Mouse (Mus musculus) MEL (cell line): ENCODE results near the gene Cacna1i. TPM values are rescaled to one million over a fixed set of nuclear protein-coding genes. Genes with fewer than 3 reads are reported as not detected.

Experiments used
- DNase-seq: peaks from one replicate; pipeline ENCODE4 v3.0.0; 2011; ENCODE audit warnings: low read depth, low spot score
- H3K27ac ChIP-seq: 2 replicates; pipeline ENCODE4 v1.5.1; 2012; ENCODE audit warnings: low read depth, mild to moderate bottlenecking, control low read depth, low read length, moderate library complexity; ENCODE audit not compliant: control insufficient read depth
- H3K27me3 ChIP-seq, 2 experiments: fragments of 150-350 bp in 1 of 2; sonication (generic) in 1 of 2; 2 replicates each; pipeline ENCODE4 v1.6.1; 2012; ENCODE audit warnings: low read length in 2 of 2, mild to moderate bottlenecking in 2 of 2, improper control_type of control experiment in 1 of 2, moderate library complexity in 1 of 2; ENCODE audit not compliant: insufficient read depth in 2 of 2, control insufficient read depth in 1 of 2
- H3K36me3 ChIP-seq, 2 experiments: 2 replicates each; pipeline ENCODE4 v1.6.1; 2012 to 2014; ENCODE audit warnings: low read length in 2 of 2, improper control_type of control experiment in 1 of 2, inconsistent platforms in 1 of 2, mild to moderate bottlenecking in 1 of 2; ENCODE audit not compliant: insufficient read depth in 2 of 2, control insufficient read depth in 1 of 2
- H3K4me1 ChIP-seq, 2 experiments: fragments of 150-350 bp in 1 of 2; sonication (generic) in 1 of 2; 2 replicates each; pipeline ENCODE4 v1.6.1; 2012; ENCODE audit warnings: low read length in 2 of 2, improper control_type of control experiment in 1 of 2, mild to moderate bottlenecking in 1 of 2; ENCODE audit not compliant: insufficient read depth in 2 of 2, control insufficient read depth in 1 of 2
- H3K4me3 ChIP-seq, 2 experiments: fragments of 150-350 bp in 1 of 2; sonication (generic) in 1 of 2; 2 replicates each; pipeline ENCODE4 v1.5.1; 2012; ENCODE audit warnings: low read depth in 2 of 2, low read length in 2 of 2, mild to moderate bottlenecking in 2 of 2, moderate library complexity in 2 of 2, control low read depth in 1 of 2, improper control_type of control experiment in 1 of 2; ENCODE audit not compliant: control insufficient read depth in 1 of 2, insufficient read depth in 1 of 2
- H3K79me2 ChIP-seq: 2 replicates; pipeline ENCODE4 v1.6.1; 2012; ENCODE audit warnings: mild to moderate bottlenecking, low read length, moderate library complexity; ENCODE audit not compliant: control insufficient read depth, poor library complexity, insufficient read depth
- H3K9ac ChIP-seq: 2 replicates; pipeline ENCODE4 v1.6.1; 2012; ENCODE audit warnings: low read depth, mild to moderate bottlenecking, control low read depth, low read length, moderate library complexity; ENCODE audit not compliant: control insufficient read depth, poor library complexity, severe bottlenecking
- H3K9me3 ChIP-seq: fragments of 150-350 bp; sonication (generic); replicated peaks from 2 replicates; pipeline ENCODE4 v1.6.1; 2012; ENCODE audit warnings: mild to moderate bottlenecking, low read length, improper control_type of control experiment, moderate library complexity; ENCODE audit not compliant: insufficient read depth
- BHLHE40 ChIP-seq: IDR thresholded peaks from 2 replicates; pipeline ENCODE4 v1.6.1; 2012; ENCODE audit warnings: low read depth, mild to moderate bottlenecking, inconsistent platforms, low read length, improper control_type of control experiment, borderline replicate concordance
- CTCF ChIP-seq, 3 experiments: IDR thresholded peaks in 2 of 3; conservative IDR thresholded peaks in 1 of 3; 2 replicates each; pipeline ENCODE4 v1.5.1; 2011 to 2012; ENCODE audit warnings: low read length in 3 of 3, low read depth in 2 of 3, mild to moderate bottlenecking in 2 of 3, improper control_type of control experiment in 1 of 3, inconsistent platforms in 1 of 3, mixed read lengths in 1 of 3, moderate library complexity in 1 of 3; ENCODE audit not compliant: control insufficient read depth in 1 of 3, insufficient read depth in 1 of 3, poor library complexity in 1 of 3, severe bottlenecking in 1 of 3
- E2F4 ChIP-seq: IDR thresholded peaks from 2 replicates; pipeline ENCODE4 v1.6.1; 2011; ENCODE audit warnings: low read depth, low read length, improper control_type of control experiment, borderline replicate concordance
- ETS1 ChIP-seq: IDR thresholded peaks from 2 replicates; pipeline ENCODE4 v1.6.1; 2012; ENCODE audit warnings: low read depth, mild to moderate bottlenecking, inconsistent platforms, low read length, improper control_type of control experiment, moderate library complexity
- MAFK ChIP-seq: IDR thresholded peaks from 2 replicates; pipeline ENCODE4 v1.6.1; 2011; ENCODE audit warnings: low read depth, mild to moderate bottlenecking, low read length, improper control_type of control experiment, borderline replicate concordance
- MAX ChIP-seq: IDR thresholded peaks from 2 replicates; pipeline ENCODE4 v1.6.1; 2011; ENCODE audit warnings: low read length, improper control_type of control experiment
- MXI1 ChIP-seq: IDR thresholded peaks from 2 replicates; pipeline ENCODE4 v1.6.1; 2011; ENCODE audit warnings: mild to moderate bottlenecking, low read depth, low read length, improper control_type of control experiment
- MYB ChIP-seq: IDR thresholded peaks from 2 replicates; pipeline ENCODE4 v1.6.1; 2011; ENCODE audit warnings: mild to moderate bottlenecking, low read depth, low read length, improper control_type of control experiment
- NRF1 ChIP-seq: IDR thresholded peaks from 2 replicates; pipeline ENCODE4 v1.6.1; 2014; ENCODE audit warnings: low read depth, mild to moderate bottlenecking, inconsistent platforms, low read length, improper control_type of control experiment, moderate library complexity; ENCODE audit not compliant: poor library complexity, insufficient read depth, severe bottlenecking
- POLR2A ChIP-seq, 2 experiments: IDR thresholded peaks; 2 replicates each; pipeline ENCODE4 v1.6.1; 2011 to 2012; ENCODE audit warnings: low read length in 2 of 2, mild to moderate bottlenecking in 2 of 2, control low read depth in 1 of 2, improper control_type of control experiment in 1 of 2, low read depth in 1 of 2, moderate library complexity in 1 of 2; ENCODE audit not compliant: control insufficient read depth in 1 of 2, insufficient read depth in 1 of 2, poor library complexity in 1 of 2
- SIN3A ChIP-seq: IDR thresholded peaks from 2 replicates; pipeline ENCODE4 v1.6.1; 2012; ENCODE audit warnings: low read length, improper control_type of control experiment, inconsistent platforms
- TBP ChIP-seq: IDR thresholded peaks from 2 replicates; pipeline ENCODE4 v1.8.0; 2011; ENCODE audit warnings: low read depth, low read length, improper control_type of control experiment
- UBTF ChIP-seq: IDR thresholded peaks from 2 replicates; pipeline ENCODE4 v1.6.1; 2012; ENCODE audit warnings: low read depth, mild to moderate bottlenecking, inconsistent platforms, low read length, improper control_type of control experiment, moderate library complexity, borderline replicate concordance; ENCODE audit not compliant: insufficient read depth
- USF1 ChIP-seq: IDR thresholded peaks from 2 replicates; pipeline ENCODE4 v1.6.1; 2014; ENCODE audit warnings: low read depth, mild to moderate bottlenecking, inconsistent platforms, low read length, improper control_type of control experiment, moderate library complexity
- USF2 ChIP-seq, 2 experiments: IDR thresholded peaks; 2 replicates each; pipeline ENCODE4 v1.6.1; 2011 to 2012; ENCODE audit warnings: improper control_type of control experiment in 2 of 2, low read length in 2 of 2, borderline replicate concordance in 1 of 2, inconsistent platforms in 1 of 2, low read depth in 1 of 2, mild to moderate bottlenecking in 1 of 2; ENCODE audit not compliant: insufficient read depth in 1 of 2
- ZC3H11A ChIP-seq: IDR thresholded peaks from 2 replicates; pipeline ENCODE4 v1.6.1; 2012; ENCODE audit warnings: low read depth, mild to moderate bottlenecking, inconsistent platforms, low read length, improper control_type of control experiment
- polyA plus RNA-seq, 2 experiments: library from polyadenylated mRNA; stranded (reverse) in 1 of 2; unstranded in 1 of 2; fragments of >175 nt in 1 of 2; fragments of >200 nt in 1 of 2; gene quantifications; 2 replicates each; pipeline versions ENCODE4 v1.2.1 to v1.2.4; 2012; ENCODE audit warnings: low replicate concordance in 2 of 2, low read depth in 1 of 2; ENCODE audit not compliant: insufficient read length in 2 of 2, insufficient read depth in 1 of 2, missing spikeins in 1 of 2
- total RNA-seq: library from RNA; depleted of rRNA; stranded (reverse); fragments of 300-350 nt; gene quantifications from 2 replicates; pipeline ENCODE4 v1.2.3, GENCODE M21; 2012

Gene Cacna1i
- total and polyA plus RNA-seq, 3 experiments: not detected

- no peaks in the 10 kb centered on the region for H3K79me2 ChIP-seq
- no peak overlapping the region for H3K9ac ChIP-seq
- H3K9me3 ChIP-seq: no peaks in the 10 kb centered on the region
- no peaks in the 10 kb centered on the region; a peak in 1 of 4 replicates for H3K27me3 ChIP-seq
- no peaks in the 10 kb centered on the region for H3K4me1 ChIP-seq
- H3K27ac ChIP-seq: no peak overlapping the region
- H3K36me3 ChIP-seq: no peaks in the 10 kb centered on the region
- TF ChIP-seq MYB (no peak), USF2 (IDR thresholded peaks at IDR 0.05; ENCODE audit: borderline replicate concordance in 1 of 2, insufficient read depth in 1 of 2, low read depth in 1 of 2, low read length in 2 of 2) (no peak), ZC3H11A (no peak), E2F4 (no peak), MAX (no peak), NRF1 (no peak), SIN3A (no peak), BHLHE40 (no peak), UBTF (no peak), TBP (no peak), POLR2A (IDR thresholded peaks at IDR 0.05; ENCODE audit: control insufficient read depth in 1 of 2, insufficient read depth in 1 of 2, low read depth in 1 of 2, low read length in 2 of 2, poor library complexity in 1 of 2) (no peak), ETS1 (no peak), MXI1 (no peak), USF1 (no peak), MAFK (no peak)
- no peak overlapping the region for H3K4me3 ChIP-seq
- DNase-seq: no peak
Measured at GRCm38 (mm10) chr15:80343731-80344130, 56.7 kb downstream of the Cacna1i start.

- Histone ChIP-seq H3K4me3 (no peak overlapping the region), H3K9ac (no peak overlapping the region), H3K4me1 (no peaks in the 10 kb centered on the region), H3K9me3 (no peaks in the 10 kb centered on the region), H3K27me3 (no peaks in the 10 kb centered on the region; a peak in 1 of 4 replicates), H3K27ac (no peak overlapping the region), H3K36me3 (no peaks in the 10 kb centered on the region), H3K79me2 (no peaks in the 10 kb centered on the region)
- no peak for TF ChIP-seq CTCF (IDR thresholded peaks at IDR 0.05 in 2 of 3, conservative IDR thresholded peaks at IDR 0.05 in 1 of 3; ENCODE audit: control insufficient read depth in 1 of 3, insufficient read depth in 1 of 3, low read depth in 2 of 3, low read length in 3 of 3, poor library complexity in 1 of 3, severe bottlenecking in 1 of 3)
- TF ChIP-seq, all 39 proteins: peak for 0
- DNase-seq: no peak
Measured at GRCm38 (mm10) chr15:80346510-80346909, 59.5 kb downstream of the Cacna1i start.
